Mouse (Mus musculus): ENCODE measurements around the gene Ets1. TPM values are rescaled to one million over a fixed set of nuclear protein-coding genes. Genes with fewer than 3 reads are reported as not detected.

The Ets1 gene
- total RNA-seq, 1 experiment from 2014 or later, result 25.9 TPM

DNA sequence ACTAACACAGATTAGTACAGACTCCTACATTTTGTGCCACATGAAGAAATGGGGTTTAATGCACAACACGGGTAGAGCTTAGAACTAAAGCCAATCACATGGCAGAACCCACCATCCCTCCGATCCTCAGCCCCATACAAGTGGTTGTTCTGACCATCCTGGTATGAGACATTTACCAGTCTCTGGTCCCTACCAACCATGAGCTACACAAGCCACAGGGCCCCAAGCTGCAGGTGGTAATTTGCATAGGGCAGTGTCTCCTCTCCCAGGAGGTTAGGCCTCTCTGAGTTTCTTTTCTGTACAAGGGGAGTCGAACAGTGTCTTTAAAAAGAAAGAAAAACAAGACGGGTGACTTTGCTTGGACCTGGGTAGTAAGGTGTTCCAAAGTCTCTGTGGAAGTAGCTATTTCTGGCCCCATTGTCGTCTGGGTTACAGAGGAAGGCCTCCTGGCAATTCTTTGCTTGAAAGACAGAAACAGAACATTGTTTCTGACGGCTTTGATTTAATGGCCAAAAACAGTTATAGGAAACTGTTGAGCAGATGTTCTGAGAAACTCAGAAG, 23.1 kb upstream of the Ets1 start:
- peak; percentile 14 to 33; a peak in 2 of 4 replicates for ATAC-seq (replicated peaks in 1 of 2; ENCODE audit: insufficient read depth in 1 of 2, low FRiP score in 2 of 2, low TSS enrichment in 1 of 2, low read depth in 1 of 2, poor library complexity in 2 of 2, severe bottlenecking in 2 of 2)

DNA sequence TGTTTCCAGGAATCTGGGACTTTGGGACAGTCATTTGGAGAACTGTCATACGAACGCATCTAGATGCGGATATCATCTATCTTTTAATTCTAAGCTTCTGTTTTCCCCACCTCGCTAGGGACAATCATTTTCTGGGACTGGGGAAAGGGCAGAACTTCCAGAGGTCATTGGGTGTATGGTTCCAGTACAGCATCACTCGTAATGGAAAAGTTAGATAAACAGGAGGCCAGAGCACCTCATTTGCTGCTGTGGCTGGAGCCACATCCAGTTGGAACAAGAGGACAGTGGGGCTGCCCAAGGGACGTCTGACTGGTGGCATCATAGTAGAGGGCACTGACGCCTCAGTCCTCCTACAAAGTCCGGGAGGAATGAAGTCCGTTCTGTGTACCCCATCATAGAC, 21.8 kb upstream of the Ets1 start:
- ATAC-seq (replicated peaks in 1 of 2; ENCODE audit: insufficient read depth in 1 of 2, low FRiP score in 2 of 2, low TSS enrichment in 1 of 2, low read depth in 1 of 2, poor library complexity in 2 of 2, severe bottlenecking in 2 of 2), result no peak

DNA sequence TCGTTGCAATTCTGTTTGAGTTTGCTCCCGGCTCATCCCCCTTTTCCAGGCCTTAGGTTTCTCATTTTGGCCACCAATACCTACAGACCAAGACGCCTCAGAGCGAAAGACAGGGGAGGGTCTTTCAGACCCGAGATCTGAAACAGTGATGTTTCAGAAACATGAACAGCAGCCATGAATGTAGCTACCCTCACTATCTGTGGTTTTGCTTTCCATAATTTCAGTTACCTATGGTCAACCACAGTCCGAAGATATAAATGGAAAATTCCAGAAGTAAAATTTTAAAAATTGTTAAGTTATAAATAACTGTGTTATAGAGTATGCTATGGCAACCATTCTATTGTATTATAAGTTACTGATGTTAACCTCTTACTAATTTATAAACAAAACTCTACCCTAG, 20.6 kb upstream of the Ets1 start:
- no peak for ATAC-seq (replicated peaks in 1 of 2; ENCODE audit: insufficient read depth in 1 of 2, low FRiP score in 2 of 2, low TSS enrichment in 1 of 2, low read depth in 1 of 2, poor library complexity in 2 of 2, severe bottlenecking in 2 of 2)

DNA sequence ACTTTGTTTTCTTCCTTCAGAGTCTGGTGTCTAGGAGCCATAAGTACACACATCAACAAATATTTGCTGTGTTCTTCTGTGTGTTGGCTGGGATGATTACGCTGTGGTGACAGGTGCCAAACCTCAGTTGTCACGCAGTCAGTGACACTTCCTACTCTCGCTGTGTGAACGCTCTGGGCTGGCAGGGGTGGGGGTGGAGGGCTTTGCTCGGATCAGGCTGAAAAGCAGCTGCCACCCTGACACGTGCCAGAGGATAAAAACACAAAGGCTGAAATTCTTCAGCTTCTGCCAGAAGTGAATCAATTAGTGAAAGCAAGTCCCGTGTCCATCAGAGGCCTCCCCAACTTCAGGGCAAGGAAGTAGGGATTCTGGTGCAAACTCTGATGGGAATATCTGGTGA, 20.0 kb upstream of the Ets1 start:
- peak; percentile 72 to 76 for ATAC-seq (replicated peaks in 1 of 2; ENCODE audit: insufficient read depth in 1 of 2, low FRiP score in 2 of 2, low TSS enrichment in 1 of 2, low read depth in 1 of 2, poor library complexity in 2 of 2, severe bottlenecking in 2 of 2)

GRCm38 (mm10) chr9:32616516-32617429, 19.2 kb upstream of the Ets1 start:
- no peak for ATAC-seq (replicated peaks in 1 of 2; ENCODE audit: insufficient read depth in 1 of 2, low FRiP score in 2 of 2, low TSS enrichment in 1 of 2, low read depth in 1 of 2, poor library complexity in 2 of 2, severe bottlenecking in 2 of 2)

GRCm38 (mm10) chr9:32617430-32617768, 18.6 kb upstream of the Ets1 start:
- ATAC-seq (replicated peaks in 1 of 2; ENCODE audit: insufficient read depth in 1 of 2, low FRiP score in 2 of 2, low TSS enrichment in 1 of 2, low read depth in 1 of 2, poor library complexity in 2 of 2, severe bottlenecking in 2 of 2), result no peak

DNA sequence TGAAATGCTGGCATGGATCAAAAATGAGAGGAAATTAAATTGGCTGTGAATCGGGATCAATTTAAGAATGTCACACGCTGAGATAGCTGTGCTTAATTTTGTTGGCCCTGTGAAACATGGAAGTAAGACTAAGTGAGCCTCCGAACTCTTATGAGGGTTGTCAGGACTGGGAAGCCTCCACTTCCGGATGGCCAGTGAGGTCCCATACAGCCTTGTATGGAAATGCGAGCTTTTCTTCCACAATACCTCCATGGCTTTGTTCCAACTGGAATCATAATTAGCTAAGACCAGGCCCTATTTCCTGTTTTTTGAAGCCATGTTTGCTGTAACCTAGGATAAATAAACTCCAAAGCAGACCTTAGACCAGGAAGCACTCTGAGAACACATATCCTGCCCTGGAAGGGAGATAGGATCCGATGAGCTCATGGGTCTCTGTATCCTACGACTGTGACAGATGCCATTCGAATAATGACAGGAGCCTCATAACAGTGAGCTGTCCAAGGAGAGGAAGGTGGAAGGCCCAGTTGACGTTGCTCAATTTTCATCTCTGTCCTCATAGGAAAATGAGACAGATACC, 17.4 kb upstream of the Ets1 start:
- no peak for ATAC-seq (replicated peaks in 1 of 2; ENCODE audit: insufficient read depth in 1 of 2, low FRiP score in 2 of 2, low TSS enrichment in 1 of 2, low read depth in 1 of 2, poor library complexity in 2 of 2, severe bottlenecking in 2 of 2)

DNA sequence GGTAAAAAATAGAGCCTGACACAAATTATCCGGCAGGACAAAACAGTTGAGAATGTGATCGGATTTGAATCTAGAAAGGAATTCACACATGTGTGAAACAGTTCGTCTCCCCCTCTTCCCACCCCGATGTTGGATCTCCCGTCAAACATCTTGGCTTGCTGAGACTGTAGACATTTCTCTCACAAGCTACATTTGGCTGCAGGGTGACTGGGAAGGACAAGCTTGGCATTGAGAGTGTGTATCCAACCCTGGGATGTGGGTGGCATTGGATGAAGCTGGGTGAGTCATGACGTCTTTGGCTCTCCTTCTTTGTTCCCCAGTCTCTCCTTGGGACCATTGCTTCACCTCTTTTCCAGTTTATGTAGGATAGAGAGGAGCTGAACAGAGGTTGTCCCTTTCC, 16.4 kb upstream of the Ets1 start:
- no peak for ATAC-seq (replicated peaks in 1 of 2; ENCODE audit: insufficient read depth in 1 of 2, low FRiP score in 2 of 2, low TSS enrichment in 1 of 2, low read depth in 1 of 2, poor library complexity in 2 of 2, severe bottlenecking in 2 of 2)

GRCm38 (mm10) chr9:32620446-32620845, 15.6 kb upstream of the Ets1 start:
- ATAC-seq (replicated peaks in 1 of 2; ENCODE audit: insufficient read depth in 1 of 2, low FRiP score in 2 of 2, low TSS enrichment in 1 of 2, low read depth in 1 of 2, poor library complexity in 2 of 2, severe bottlenecking in 2 of 2), result no peak

GRCm38 (mm10) chr9:32629385-32629981, 6.5 kb upstream of the Ets1 start:
- ATAC-seq (replicated peaks in 1 of 2; ENCODE audit: insufficient read depth in 1 of 2, low FRiP score in 2 of 2, low TSS enrichment in 1 of 2, low read depth in 1 of 2, poor library complexity in 2 of 2, severe bottlenecking in 2 of 2), result no peak

GRCm38 (mm10) chr9:32631341-32631740, 4.7 kb upstream of the Ets1 start:
- ATAC-seq (replicated peaks in 1 of 2; ENCODE audit: insufficient read depth in 1 of 2, low FRiP score in 2 of 2, low TSS enrichment in 1 of 2, low read depth in 1 of 2, poor library complexity in 2 of 2, severe bottlenecking in 2 of 2), result no peak

DNA sequence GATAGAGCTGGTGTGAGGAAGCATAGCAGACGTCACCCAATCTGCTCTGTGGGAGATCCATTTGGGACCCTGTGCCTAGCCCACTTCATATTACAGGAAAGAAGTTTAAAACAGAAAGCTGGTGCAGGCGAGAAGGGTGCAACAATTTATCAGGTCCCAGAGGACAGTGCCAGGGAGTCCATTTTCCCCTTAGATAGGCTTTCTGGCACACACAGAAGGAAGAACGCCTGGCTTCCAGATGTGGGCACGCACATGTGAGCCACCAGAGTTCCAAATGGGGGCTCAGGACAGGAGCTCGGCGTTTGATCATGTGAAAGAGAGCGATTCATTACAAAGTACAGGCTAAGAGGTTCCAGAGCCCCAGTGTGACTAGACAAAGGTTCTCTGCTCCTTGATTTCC, 3.8 kb upstream of the Ets1 start:
- ATAC-seq (replicated peaks in 1 of 2; ENCODE audit: insufficient read depth in 1 of 2, low FRiP score in 2 of 2, low TSS enrichment in 1 of 2, low read depth in 1 of 2, poor library complexity in 2 of 2, severe bottlenecking in 2 of 2), result no peak

GRCm38 (mm10) chr9:32644981-32645380, 9.0 kb downstream of the Ets1 start:
- ATAC-seq (replicated peaks in 1 of 2; ENCODE audit: insufficient read depth in 1 of 2, low FRiP score in 2 of 2, low TSS enrichment in 1 of 2, low read depth in 1 of 2, poor library complexity in 2 of 2, severe bottlenecking in 2 of 2), result no peak

- peak; percentile 42 to 58; a peak in 3 of 4 replicates for ATAC-seq (replicated peaks in 1 of 2; ENCODE audit: insufficient read depth in 1 of 2, low FRiP score in 2 of 2, low TSS enrichment in 1 of 2, low read depth in 1 of 2, poor library complexity in 2 of 2, severe bottlenecking in 2 of 2)
These were observed 9.5 kb downstream of the Ets1 start for GRCm38 (mm10) chr9:32645475-32645874.

- no peak for ATAC-seq (replicated peaks in 1 of 2; ENCODE audit: insufficient read depth in 1 of 2, low FRiP score in 2 of 2, low TSS enrichment in 1 of 2, low read depth in 1 of 2, poor library complexity in 2 of 2, severe bottlenecking in 2 of 2)
These were observed 10.7 kb downstream of the Ets1 start for GRCm38 (mm10) chr9:32646539-32647258.

GRCm38 (mm10) chr9:32647506-32648250, 11.7 kb downstream of the Ets1 start:
- ATAC-seq (replicated peaks in 1 of 2; ENCODE audit: insufficient read depth in 1 of 2, low FRiP score in 2 of 2, low TSS enrichment in 1 of 2, low read depth in 1 of 2, poor library complexity in 2 of 2, severe bottlenecking in 2 of 2), result no peak

- no peak for ATAC-seq (replicated peaks in 1 of 2; ENCODE audit: insufficient read depth in 1 of 2, low FRiP score in 2 of 2, low TSS enrichment in 1 of 2, low read depth in 1 of 2, poor library complexity in 2 of 2, severe bottlenecking in 2 of 2)
These were observed 12.3 kb downstream of the Ets1 start for GRCm38 (mm10) chr9:32648286-32648685.

Data from hematopoietic stem cell, adult 5-6 weeks (primary cell).